Mouse (Mus musculus): ENCODE results near the gene Mif4gd.

- TF ChIP-seq EP300 (IDR thresholded peaks at IDR 0.05; ENCODE audit: low read depth) (no peak), CTCF (IDR thresholded peaks at IDR 0.05; ENCODE audit: low read depth) (no peak)
Observed at GRCm38 (mm10) chr11:115649706-115650105, 36.9 kb upstream of the Mif4gd start.
